Mouse (Mus musculus) lung, postnatal 0 days (tissue): ENCODE measurements around the gene Gm47959.

Experiments used
- CTCF ChIP-seq: IDR thresholded peaks from 2 replicates; pipeline ENCODE4 v1.5.1; 2016; ENCODE audit warnings: antibody characterized with exemption, mild to moderate bottlenecking
- EP300 ChIP-seq: IDR thresholded peaks from 2 replicates; pipeline ENCODE4 v1.6.1; 2016; ENCODE audit warnings: antibody characterized with exemption, mild to moderate bottlenecking, control low read depth

DNA sequence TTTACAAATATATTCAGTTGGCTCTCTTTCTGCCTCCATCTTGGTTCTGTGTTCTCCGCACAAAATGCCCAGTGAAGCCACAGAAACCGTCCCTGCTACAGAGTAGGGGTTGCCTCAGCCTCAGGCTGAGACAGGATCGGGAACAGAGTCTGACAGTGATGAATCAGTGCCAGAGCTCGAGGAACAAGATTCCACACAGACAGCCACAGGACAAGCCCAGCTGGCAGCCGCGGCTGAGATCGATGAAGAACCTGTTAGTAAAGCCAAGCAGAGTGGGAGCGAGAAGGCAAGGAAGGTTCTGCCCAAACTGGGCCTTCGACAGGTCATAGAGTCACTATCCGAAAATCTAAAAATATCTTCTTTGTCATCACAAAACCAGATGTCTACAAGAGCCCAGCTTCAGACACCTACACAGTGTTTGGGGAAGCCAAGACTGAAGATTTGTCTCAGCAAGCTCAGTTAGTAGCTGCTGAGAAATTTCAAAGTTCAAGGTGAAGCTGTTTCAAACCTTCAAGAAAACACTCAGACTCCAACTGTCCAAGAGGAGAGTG, 15.1 kb downstream of the Gm47959 start:
- TF ChIP-seq CTCF (no peak), EP300 (no peak)
